Mouse (Mus musculus) embryonic facial prominence, embryonic 15.5 days (tissue): ENCODE data around the gene Dda1. TPM values are rescaled to one million over a fixed set of nuclear protein-coding genes. Genes with fewer than 3 reads are reported as not detected.
A peak's percentile ranks its signal among the peaks of the same experiment; 100 is the strongest.
"Not testable (repeated sequence)": the region's sequence is repeated elsewhere in the genome, so short reads cannot be mapped to it uniquely, and the experiment has no call there.

Source experiments
- ATAC-seq: fragments of 200-750 bp; cut with Nextera tagmentation; 2 replicates; pipeline ENCODE4 v1.8.0; 2017; ENCODE audit warnings: low read depth, moderate TSS enrichment; ENCODE audit not compliant: insufficient number of reproducible peaks, low FRiP score, low TSS enrichment
- H3K27ac ChIP-seq: fragments of 300-500 bp; sonication (generic); replicated peaks from 2 replicates; pipeline ENCODE4 v1.5.1; 2015; ENCODE audit warnings: mild to moderate bottlenecking, inconsistent platforms
- H3K27me3 ChIP-seq: fragments of 300-500 bp; sonication (generic); 2 replicates; pipeline ENCODE4 v1.6.1; 2015; ENCODE audit warnings: inconsistent platforms
- H3K36me3 ChIP-seq: fragments of 300-500 bp; sonication (generic); 2 replicates; pipeline ENCODE4 v1.6.1; 2015; ENCODE audit warnings: mild to moderate bottlenecking, inconsistent platforms
- H3K4me1 ChIP-seq: fragments of 300-500 bp; sonication (generic); 2 replicates; pipeline ENCODE4 v1.6.1; 2015; ENCODE audit warnings: inconsistent platforms
- H3K4me2 ChIP-seq: fragments of 300-500 bp; sonication (generic); replicated peaks from 2 replicates; pipeline ENCODE4 v1.6.1; 2015; ENCODE audit warnings: mild to moderate bottlenecking, inconsistent platforms
- H3K4me3 ChIP-seq: fragments of 300-500 bp; sonication (generic); replicated peaks from 2 replicates; pipeline ENCODE4 v1.5.1; 2015; ENCODE audit warnings: mild to moderate bottlenecking, inconsistent platforms
- H3K9ac ChIP-seq: fragments of 300-500 bp; sonication (generic); 2 replicates; pipeline ENCODE4 v1.6.1; 2015; ENCODE audit warnings: inconsistent platforms
- H3K9me3 ChIP-seq: fragments of 300-500 bp; sonication (generic); replicated peaks from 2 replicates; pipeline ENCODE4 v1.6.1; 2016; ENCODE audit warnings: inconsistent platforms
- WGBS: fragments of 180-500 bp; shearing (Covaris S2); methylation state at CpG from one replicate; pipeline ENCODE4 v1.1.7; 2015; 5-methylcytosine and 5-hydroxymethylcytosine counted together
- polyA plus RNA-seq: library from polyadenylated mRNA; unstranded; fragments of >200 nt; fragmentation: Nextera tagmentation; extraction: Ambion mirVana; gene quantifications from 2 replicates; pipeline ENCODE4 v1.2.1, GENCODE M21; 2015

Dda1 gene
- 105 and 112 TPM in 2 replicates for polyA plus RNA-seq

- ATAC-seq = peak; percentile 89
- peak within 1 kb of the TSS; percentile 86 for H3K4me2 ChIP-seq
- WGBS = under 1% methylated on average over 40 of the region's 52 CpGs
- H3K9ac ChIP-seq = peak within 1 kb of the TSS; percentile 51
- peaks cover 31% of the 10 kb centered on the region for H3K4me1 ChIP-seq
- peak within 1 kb of the TSS; percentile 61 for H3K27ac ChIP-seq
- H3K4me3 ChIP-seq = peak within 1 kb of the TSS; percentile 83
- no peaks in the 10 kb centered on the region for H3K9me3 ChIP-seq
- no peaks in the 10 kb centered on the region for H3K27me3 ChIP-seq
- H3K36me3 ChIP-seq = peaks cover 29% of the 10 kb centered on the region
Measured at GRCm38 (mm10) chr8:71468916-71469315, at the start of gene Dda1. TSS of gene Dda1 (plus strand) at chr8:71469199.

- no peak overlapping the region for H3K4me2 ChIP-seq
- H3K4me3 ChIP-seq = no peak overlapping the region
- H3K4me1 ChIP-seq = no peaks in the 10 kb centered on the region
- no peak for ATAC-seq
- no peaks in the 10 kb centered on the region for H3K36me3 ChIP-seq
- H3K27ac ChIP-seq = no peak overlapping the region
- no peaks in the 10 kb centered on the region for H3K27me3 ChIP-seq
- no peak overlapping the region for H3K9ac ChIP-seq
- no peaks in the 10 kb centered on the region for H3K9me3 ChIP-seq
Measured at GRCm38 (mm10) chr8:71422121-71422520, 46.9 kb upstream of the Dda1 start.

- H3K9ac ChIP-seq, H3K27ac ChIP-seq, H3K4me3 ChIP-seq, H3K4me1 ChIP-seq, H3K27me3 ChIP-seq, H3K4me2 ChIP-seq, H3K9me3 ChIP-seq, ATAC-seq, H3K36me3 ChIP-seq: not testable (repeated sequence)
- WGBS = 75% methylated on average over 1 of the region's 1 CpGs
Measured at GRCm38 (mm10) chr8:71432935-71433334, 36.1 kb upstream of the Dda1 start.

GRCm38 (mm10) chr8:71437041-71437440 lies 32.0 kb upstream of the Dda1 start:
- Histone ChIP-seq H3K27me3 (peaks cover 3% of the 10 kb centered on the region; the same call in 1 of the 2 replicates), H3K4me2 (no peak overlapping the region), H3K27ac (no peak overlapping the region), H3K4me1 (no peaks in the 10 kb centered on the region), H3K9ac (no peak overlapping the region), H3K4me3 (no peak overlapping the region), H3K9me3 (no peaks in the 10 kb centered on the region), H3K36me3 (no peaks in the 10 kb centered on the region)
- ATAC-seq = no peak
- 54% methylated on average over 3 of the region's 3 CpGs for WGBS

GRCm38 (mm10) chr8:71441404-71441803 lies 27.6 kb upstream of the Dda1 start:
- no peak for ATAC-seq
- WGBS = under 1% methylated on average over 7 of the region's 7 CpGs
- no peak overlapping the region for H3K9ac ChIP-seq
- peaks cover 4% of the 10 kb centered on the region for H3K27me3 ChIP-seq
- H3K4me1 ChIP-seq = no peaks in the 10 kb centered on the region
- no peaks in the 10 kb centered on the region for H3K36me3 ChIP-seq
- no peak overlapping the region for H3K27ac ChIP-seq
- no peak overlapping the region for H3K4me3 ChIP-seq
- H3K4me2 ChIP-seq = no peak overlapping the region
- H3K9me3 ChIP-seq = no peaks in the 10 kb centered on the region

GRCm38 (mm10) chr8:71445096-71445495 lies 23.9 kb upstream of the Dda1 start:
- 72% methylated on average over 7 of the region's 7 CpGs for WGBS
- Histone ChIP-seq H3K4me2 (no peak overlapping the region), H3K9ac (no peak overlapping the region), H3K27me3 (peaks cover 4% of the 10 kb centered on the region), H3K9me3 (no peaks in the 10 kb centered on the region), H3K36me3 (no peaks in the 10 kb centered on the region), H3K4me3 (no peak overlapping the region), H3K4me1 (no peaks in the 10 kb centered on the region), H3K27ac (no peak overlapping the region)
- ATAC-seq = no peak

- no peak overlapping the region for H3K27ac ChIP-seq
- WGBS = 65% methylated on average over 4 of the region's 4 CpGs
- 0 out of 2 replicates have a peak, but pooled peaks cover 2% of the 10 kb centered on the region for H3K36me3 ChIP-seq
- no peak overlapping the region for H3K4me3 ChIP-seq
- no peaks in the 10 kb centered on the region for H3K27me3 ChIP-seq
- H3K4me1 ChIP-seq = no peaks in the 10 kb centered on the region
- no peaks in the 10 kb centered on the region for H3K9me3 ChIP-seq
- H3K4me2 ChIP-seq = no peak overlapping the region
- H3K9ac ChIP-seq = no peak overlapping the region
- no peak for ATAC-seq
Measured at GRCm38 (mm10) chr8:71451337-71451736, 17.7 kb upstream of the Dda1 start.

GRCm38 (mm10) chr8:71451777-71452176 lies 17.2 kb upstream of the Dda1 start:
- Histone ChIP-seq H3K27me3 (no peaks in the 10 kb centered on the region), H3K27ac (no peak overlapping the region), H3K4me1 (no peaks in the 10 kb centered on the region), H3K4me2 (no peak overlapping the region), H3K4me3 (no peak overlapping the region), H3K36me3 (0 out of 2 replicates have a peak, but pooled peaks cover 2% of the 10 kb centered on the region), H3K9ac (no peak overlapping the region), H3K9me3 (no peaks in the 10 kb centered on the region)
- ATAC-seq = no peak
- 35% methylated on average over 11 of the region's 11 CpGs for WGBS

GRCm38 (mm10) chr8:71452669-71453068 lies 16.3 kb upstream of the Dda1 start:
- 60% methylated on average over 2 of the region's 2 CpGs for WGBS
- no peak overlapping the region for H3K4me2 ChIP-seq
- no peaks in the 10 kb centered on the region for H3K9me3 ChIP-seq
- 0 out of 2 replicates have a peak, but pooled peaks cover 4% of the 10 kb centered on the region for H3K4me1 ChIP-seq
- no peak overlapping the region for H3K4me3 ChIP-seq
- peaks cover 7% of the 10 kb centered on the region; the same call in 1 of the 2 replicates for H3K36me3 ChIP-seq
- no peak overlapping the region for H3K27ac ChIP-seq
- H3K27me3 ChIP-seq = no peaks in the 10 kb centered on the region
- ATAC-seq = peak; percentile 55; the same call in 1 of the 2 replicates
- H3K9ac ChIP-seq = no peak overlapping the region

GRCm38 (mm10) chr8:71454668-71455067 lies 14.3 kb upstream of the Dda1 start:
- ATAC-seq = no peak
- Histone ChIP-seq H3K9ac (no peak overlapping the region), H3K4me2 (no peak overlapping the region), H3K27me3 (no peaks in the 10 kb centered on the region), H3K27ac (no peak overlapping the region), H3K9me3 (no peaks in the 10 kb centered on the region), H3K4me3 (no peak overlapping the region), H3K36me3 (peaks cover 26% of the 10 kb centered on the region), H3K4me1 (0 out of 2 replicates have a peak, but pooled peaks cover 4% of the 10 kb centered on the region)
- 81% methylated on average over 8 of the region's 8 CpGs for WGBS

GRCm38 (mm10) chr8:71456906-71457305 lies 12.1 kb upstream of the Dda1 start:
- no peak overlapping the region for H3K27ac ChIP-seq
- no peak overlapping the region for H3K9ac ChIP-seq
- H3K4me3 ChIP-seq = no peak overlapping the region
- peaks cover 42% of the 10 kb centered on the region for H3K36me3 ChIP-seq
- H3K27me3 ChIP-seq = no peaks in the 10 kb centered on the region
- 47% methylated on average over 22 of the region's 22 CpGs for WGBS
- H3K9me3 ChIP-seq = no peaks in the 10 kb centered on the region
- 0 out of 2 replicates have a peak, but pooled peaks cover 15% of the 10 kb centered on the region for H3K4me1 ChIP-seq
- peak; percentile 36; the same call in 1 of the 2 replicates for ATAC-seq
- H3K4me2 ChIP-seq = no peak overlapping the region

GRCm38 (mm10) chr8:71457659-71458270 lies 11.2 kb upstream of the Dda1 start:
- no peak overlapping the region for H3K27ac ChIP-seq
- H3K27me3 ChIP-seq = no peaks in the 10 kb centered on the region
- no peak overlapping the region for H3K4me3 ChIP-seq
- H3K9ac ChIP-seq = no peak overlapping the region
- ATAC-seq = no peak
- peaks cover 42% of the 10 kb centered on the region for H3K36me3 ChIP-seq
- H3K9me3 ChIP-seq = no peaks in the 10 kb centered on the region
- WGBS = 86% methylated on average over 20 of the region's 20 CpGs
- peaks cover 22% of the 10 kb centered on the region for H3K4me1 ChIP-seq
- H3K4me2 ChIP-seq = no peak overlapping the region
